Mouse (Mus musculus): Measurements from ENCODE around the gene Gm12394. TPM values are rescaled to one million over a fixed set of nuclear protein-coding genes. Genes with fewer than 3 reads are reported as not detected.
A peak's percentile ranks its signal among the peaks of the same experiment; 100 is the strongest.
"Not testable (repeated sequence)": the region's sequence is repeated elsewhere in the genome, so short reads cannot be mapped to it uniquely, and the experiment has no call there.

Gene Gm12394
- not detected for polyA plus RNA-seq (2012; fragmentation: generic; extraction: Trizol)
- long read RNA-seq, experiment 1: 0 reads
- long read RNA-seq, experiment 2: 0 reads

- not testable (repeated sequence) for H3K36me3 ChIP-seq (ENCODE audit: control insufficient read depth, insufficient read depth); H3K4me3 ChIP-seq (ENCODE audit: insufficient read depth, poor library complexity, severe bottlenecking); H3ac ChIP-seq (ENCODE audit: control insufficient read depth, insufficient read length, low read depth); H3K27me3 ChIP-seq (ENCODE audit: control insufficient read depth, insufficient read depth, insufficient read length); H3K79me3 ChIP-seq (ENCODE audit: low read depth); H3K79me2 ChIP-seq (ENCODE audit: control insufficient read depth, insufficient read depth)
These were observed at the start of gene Gm12394 for GRCm38 (mm10) chr4:42856671-42857070. Gene Gm12394, minus strand, starts transcription at chr4:42856771.

GRCm38 (mm10) chr4:42904966-42905365, 48.4 kb upstream of the Gm12394 start:
- TF ChIP-seq MAX (IDR thresholded peaks at IDR 0.05): no peak
- TF ChIP-seq USF1 (IDR thresholded peaks at IDR 0.05; ENCODE audit: low read depth): no peak
- TF ChIP-seq CTCF (IDR thresholded peaks at IDR 0.05; ENCODE audit: control insufficient read depth, insufficient read depth, insufficient read length): no peak
- TF ChIP-seq MYOD1 (IDR thresholded peaks at IDR 0.05; ENCODE audit: control insufficient read depth, insufficient read length, low read depth): no peak
- TF ChIP-seq CEBPB (IDR thresholded peaks at IDR 0.05; ENCODE audit: low read depth): no peak
- TF ChIP-seq FOSL1 (IDR thresholded peaks at IDR 0.05; ENCODE audit: insufficient read depth, low read length, poor library complexity, severe bottlenecking): no peak
- no peak for TF ChIP-seq MYOG (IDR thresholded peaks at IDR 0.05; ENCODE audit: control insufficient read depth, extremely low read depth, insufficient read length)
- no peaks in the 10 kb centered on the region for H3K79me2 ChIP-seq (ENCODE audit: control insufficient read depth, insufficient read depth)

DNA sequence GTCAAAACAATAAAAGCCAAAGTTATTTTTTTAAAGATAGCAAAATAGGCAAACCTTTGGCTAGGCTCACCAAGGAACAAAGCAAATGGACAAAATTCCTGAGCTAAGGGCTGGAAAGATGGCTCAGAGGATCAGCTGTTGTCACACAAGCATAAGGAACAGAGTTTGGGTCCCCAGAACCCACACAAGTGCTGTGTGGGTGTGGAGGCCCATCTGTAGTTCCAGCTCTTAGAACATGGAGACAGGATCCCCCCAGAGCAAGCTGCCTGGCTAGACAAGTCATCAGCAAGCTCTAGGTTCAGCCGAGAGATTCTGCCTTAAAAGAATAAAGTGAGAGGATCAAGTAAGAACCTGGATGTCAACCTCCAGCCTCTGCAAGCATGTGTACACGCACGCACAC, 48.0 kb upstream of the Gm12394 start:
- Histone ChIP-seq H3K36me3 (ENCODE audit: control insufficient read depth, insufficient read depth) (no peaks in the 10 kb centered on the region), H3ac (ENCODE audit: control insufficient read depth, insufficient read length, low read depth) (no peak overlapping the region), H3K27me3 (ENCODE audit: control insufficient read depth, insufficient read depth, insufficient read length) (peaks cover 32% of the 10 kb centered on the region), H3K79me2 (ENCODE audit: control insufficient read depth, insufficient read depth) (no peaks in the 10 kb centered on the region), H3K79me3 (ENCODE audit: low read depth) (no peaks in the 10 kb centered on the region), H3K4me3 (ENCODE audit: insufficient read depth, poor library complexity, severe bottlenecking) (no peak overlapping the region)
- TF ChIP-seq MAX (IDR thresholded peaks at IDR 0.05): no peak

More at GRCm38 (mm10) chr4:42904966-42905365, 48.4 kb upstream of the Gm12394 start:
- Histone ChIP-seq H3K36me3 (ENCODE audit: control insufficient read depth, insufficient read depth) (no peaks in the 10 kb centered on the region), H3K27me3 (ENCODE audit: control insufficient read depth, insufficient read depth, insufficient read length) (peaks cover 32% of the 10 kb centered on the region), H3ac (ENCODE audit: control insufficient read depth, insufficient read length, low read depth) (no peak overlapping the region), H3K79me3 (ENCODE audit: low read depth) (no peaks in the 10 kb centered on the region), H3K4me3 (ENCODE audit: insufficient read depth, poor library complexity, severe bottlenecking) (no peak overlapping the region)

- no peaks in the 10 kb centered on the region for H3K79me3 ChIP-seq (ENCODE audit: low read depth)
- H3K36me3 ChIP-seq (ENCODE audit: control insufficient read depth, insufficient read depth): no peaks in the 10 kb centered on the region
- no peak for TF ChIP-seq MYOG (IDR thresholded peaks at IDR 0.05; ENCODE audit: control insufficient read depth, extremely low read depth, insufficient read length)
- no peak for TF ChIP-seq USF1 (IDR thresholded peaks at IDR 0.05; ENCODE audit: low read depth)
- no peak for TF ChIP-seq CTCF (IDR thresholded peaks at IDR 0.05; ENCODE audit: control insufficient read depth, insufficient read depth, insufficient read length)
- no peak for TF ChIP-seq CEBPB (IDR thresholded peaks at IDR 0.05; ENCODE audit: low read depth)
- TF ChIP-seq MYOD1 (IDR thresholded peaks at IDR 0.05; ENCODE audit: control insufficient read depth, insufficient read length, low read depth): no peak
- no peak for TF ChIP-seq MAX (IDR thresholded peaks at IDR 0.05)
- TF ChIP-seq FOSL1 (IDR thresholded peaks at IDR 0.05; ENCODE audit: insufficient read depth, low read length, poor library complexity, severe bottlenecking): no peak
- no peaks in the 10 kb centered on the region for H3K79me2 ChIP-seq (ENCODE audit: control insufficient read depth, insufficient read depth)
- H3K27me3 ChIP-seq (ENCODE audit: control insufficient read depth, insufficient read depth, insufficient read length): peaks cover 32% of the 10 kb centered on the region
- no peak overlapping the region for H3K4me3 ChIP-seq (ENCODE audit: insufficient read depth, poor library complexity, severe bottlenecking)
- H3ac ChIP-seq (ENCODE audit: control insufficient read depth, insufficient read length, low read depth): no peak overlapping the region
These were observed 47.4 kb upstream of the Gm12394 start for GRCm38 (mm10) chr4:42903942-42904341.

DNA sequence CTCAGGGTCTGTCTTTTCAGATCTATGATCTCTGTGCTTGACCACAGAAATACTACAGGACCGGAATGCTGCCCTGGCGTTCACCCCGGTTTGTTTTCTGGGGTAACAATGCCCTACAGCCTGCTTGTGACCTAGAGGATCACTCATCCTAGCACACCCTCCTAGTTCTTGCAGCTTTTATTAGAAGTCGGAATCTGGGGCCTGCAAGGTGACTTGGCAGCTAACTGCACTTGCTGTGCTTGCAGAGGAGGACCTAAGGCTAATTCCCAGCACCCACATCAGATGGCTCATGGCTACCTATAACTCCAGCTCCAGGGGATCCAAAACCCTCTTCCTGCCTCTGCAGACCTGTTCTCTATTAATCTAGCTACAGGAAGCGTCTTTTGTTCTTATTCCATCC, 46.2 kb upstream of the Gm12394 start:
- no peaks in the 10 kb centered on the region for H3K36me3 ChIP-seq (ENCODE audit: control insufficient read depth, insufficient read depth)
- no peaks in the 10 kb centered on the region for H3K79me3 ChIP-seq (ENCODE audit: low read depth)
- H3K79me2 ChIP-seq (ENCODE audit: control insufficient read depth, insufficient read depth): no peaks in the 10 kb centered on the region
- no peak overlapping the region for H3K4me3 ChIP-seq (ENCODE audit: insufficient read depth, poor library complexity, severe bottlenecking)
- H3ac ChIP-seq (ENCODE audit: control insufficient read depth, insufficient read length, low read depth): no peak overlapping the region
- no peak for TF ChIP-seq MYOG (IDR thresholded peaks at IDR 0.05; ENCODE audit: control insufficient read depth, extremely low read depth, insufficient read length)
- no peak for TF ChIP-seq MAX (IDR thresholded peaks at IDR 0.05)
- no peak for TF ChIP-seq CEBPB (IDR thresholded peaks at IDR 0.05; ENCODE audit: low read depth)
- TF ChIP-seq FOSL1 (IDR thresholded peaks at IDR 0.05; ENCODE audit: insufficient read depth, low read length, poor library complexity, severe bottlenecking): no peak
- no peak for TF ChIP-seq USF1 (IDR thresholded peaks at IDR 0.05; ENCODE audit: low read depth)
- no peak for TF ChIP-seq CTCF (IDR thresholded peaks at IDR 0.05; ENCODE audit: control insufficient read depth, insufficient read depth, insufficient read length)
- TF ChIP-seq MYOD1 (IDR thresholded peaks at IDR 0.05; ENCODE audit: control insufficient read depth, insufficient read length, low read depth): no peak
- H3K27me3 ChIP-seq (ENCODE audit: control insufficient read depth, insufficient read depth, insufficient read length): peaks cover 32% of the 10 kb centered on the region

GRCm38 (mm10) chr4:42902174-42902573, 45.6 kb upstream of the Gm12394 start:
- no peak overlapping the region for H3ac ChIP-seq (ENCODE audit: control insufficient read depth, insufficient read length, low read depth)
- no peaks in the 10 kb centered on the region for H3K79me3 ChIP-seq (ENCODE audit: low read depth)
- H3K4me3 ChIP-seq (ENCODE audit: insufficient read depth, poor library complexity, severe bottlenecking): no peak overlapping the region
- H3K79me2 ChIP-seq (ENCODE audit: control insufficient read depth, insufficient read depth): no peaks in the 10 kb centered on the region
- H3K36me3 ChIP-seq (ENCODE audit: control insufficient read depth, insufficient read depth): no peaks in the 10 kb centered on the region
- TF ChIP-seq MYOG (IDR thresholded peaks at IDR 0.05; ENCODE audit: control insufficient read depth, extremely low read depth, insufficient read length): no peak
- peak; percentile 58 for TF ChIP-seq USF1 (IDR thresholded peaks at IDR 0.05; ENCODE audit: low read depth)
- no peak for TF ChIP-seq FOSL1 (IDR thresholded peaks at IDR 0.05; ENCODE audit: insufficient read depth, low read length, poor library complexity, severe bottlenecking)
- TF ChIP-seq MAX (IDR thresholded peaks at IDR 0.05): no peak
- no peak for TF ChIP-seq CEBPB (IDR thresholded peaks at IDR 0.05; ENCODE audit: low read depth)
- no peak for TF ChIP-seq MYOD1 (IDR thresholded peaks at IDR 0.05; ENCODE audit: control insufficient read depth, insufficient read length, low read depth)
- peaks cover 32% of the 10 kb centered on the region for H3K27me3 ChIP-seq (ENCODE audit: control insufficient read depth, insufficient read depth, insufficient read length)
